Mouse (Mus musculus): ENCODE results near the gene Sash1. TPM values are rescaled to one million over a fixed set of nuclear protein-coding genes. Genes with fewer than 3 reads are reported as not detected.

The Sash1 gene
- polyA plus RNA-seq, 1 experiment from 2014 or later, result 5.7 TPM

- Histone ChIP-seq H3K27me3 (no peaks in the 10 kb centered on the region), H3K9me3 (replicated peaks) (no peaks in the 10 kb centered on the region), H3K36me3 (peaks cover 5% of the 10 kb centered on the region; the same call in 1 of the 2 replicates), H3K27ac (replicated peaks) (no peak overlapping the region), H3K4me2 (replicated peaks) (no peak overlapping the region), H3K4me1 (no peaks in the 10 kb centered on the region), H3K4me3 (replicated peaks) (no peak overlapping the region), H3K9ac (no peak overlapping the region)
- 50% methylated on average over 4 of the region's 4 CpGs for WGBS
- no peak for ATAC-seq (ENCODE audit: insufficient number of reproducible peaks, low FRiP score, low TSS enrichment, low read depth)
These were observed 37.9 kb downstream of the Sash1 start for GRCm38 (mm10) chr10:8847974-8848373.

GRCm38 (mm10) chr10:8846258-8846657, 39.6 kb downstream of the Sash1 start:
- 91% methylated on average over 10 of the region's 10 CpGs for WGBS
- ATAC-seq (ENCODE audit: insufficient number of reproducible peaks, low FRiP score, low TSS enrichment, low read depth), result no peak
- H3K4me3 ChIP-seq (replicated peaks), result no peak overlapping the region
- H3K27me3 ChIP-seq, result no peaks in the 10 kb centered on the region
- no peaks in the 10 kb centered on the region for H3K9me3 ChIP-seq (replicated peaks)
- no peak overlapping the region for H3K9ac ChIP-seq
- H3K4me1 ChIP-seq, result peaks cover 2% of the 10 kb centered on the region; the same call in 1 of the 2 replicates
- H3K4me2 ChIP-seq (replicated peaks), result no peak overlapping the region
- H3K27ac ChIP-seq (replicated peaks), result no peak overlapping the region
- peaks cover 5% of the 10 kb centered on the region; the same call in 1 of the 2 replicates for H3K36me3 ChIP-seq

GRCm38 (mm10) chr10:8845230-8845770, 40.6 kb downstream of the Sash1 start:
- H3K4me3 ChIP-seq (replicated peaks), result no peak overlapping the region
- H3K36me3 ChIP-seq, result peaks cover 5% of the 10 kb centered on the region; the same call in 1 of the 2 replicates
- H3K9me3 ChIP-seq (replicated peaks), result no peaks in the 10 kb centered on the region
- no peak for ATAC-seq (ENCODE audit: insufficient number of reproducible peaks, low FRiP score, low TSS enrichment, low read depth)
- H3K4me1 ChIP-seq, result peaks cover 11% of the 10 kb centered on the region
- H3K9ac ChIP-seq, result no peak overlapping the region
- WGBS, result 52% methylated on average over 2 of the region's 2 CpGs
- no peaks in the 10 kb centered on the region for H3K27me3 ChIP-seq
- no peak overlapping the region for H3K27ac ChIP-seq (replicated peaks)
- H3K4me2 ChIP-seq (replicated peaks), result no peak overlapping the region

- Histone ChIP-seq H3K27me3 (no peaks in the 10 kb centered on the region), H3K4me1 (peaks cover 16% of the 10 kb centered on the region), H3K9ac (no peak overlapping the region), H3K9me3 (replicated peaks) (no peaks in the 10 kb centered on the region), H3K36me3 (no peaks in the 10 kb centered on the region), H3K4me2 (replicated peaks) (no peak overlapping the region), H3K4me3 (replicated peaks) (no peak overlapping the region), H3K27ac (replicated peaks) (no peak overlapping the region)
- ATAC-seq (ENCODE audit: insufficient number of reproducible peaks, low FRiP score, low TSS enrichment, low read depth), result no peak
- 63% methylated on average over 3 of the region's 3 CpGs for WGBS
These were observed 45.9 kb downstream of the Sash1 start for GRCm38 (mm10) chr10:8839956-8840355.

- no peak for ATAC-seq (ENCODE audit: insufficient number of reproducible peaks, low FRiP score, low TSS enrichment, low read depth)
- H3K9ac ChIP-seq, result no peak overlapping the region
- no peaks in the 10 kb centered on the region for H3K36me3 ChIP-seq
- no peak overlapping the region for H3K27ac ChIP-seq (replicated peaks)
- no peaks in the 10 kb centered on the region for H3K9me3 ChIP-seq (replicated peaks)
- no peak overlapping the region for H3K4me3 ChIP-seq (replicated peaks)
- H3K4me2 ChIP-seq (replicated peaks), result no peak overlapping the region
- 0 out of 2 replicates have a peak, but pooled peaks cover 4% of the 10 kb centered on the region for H3K4me1 ChIP-seq
- 90% methylated on average over 17 of the region's 17 CpGs for WGBS
- H3K27me3 ChIP-seq, result no peaks in the 10 kb centered on the region
These were observed 51.9 kb downstream of the Sash1 start for GRCm38 (mm10) chr10:8833816-8834464.

GRCm38 (mm10) chr10:8826303-8826702, 59.6 kb downstream of the Sash1 start:
- peak overlapping the region; percentile 39 for H3K27ac ChIP-seq (replicated peaks)
- no peak overlapping the region for H3K9ac ChIP-seq
- H3K9me3 ChIP-seq (replicated peaks), result no peaks in the 10 kb centered on the region
- no peak overlapping the region for H3K4me3 ChIP-seq (replicated peaks)
- H3K27me3 ChIP-seq, result no peaks in the 10 kb centered on the region
- H3K36me3 ChIP-seq, result no peaks in the 10 kb centered on the region
- WGBS, result 36% methylated on average over 10 of the region's 10 CpGs
- ATAC-seq (ENCODE audit: insufficient number of reproducible peaks, low FRiP score, low TSS enrichment, low read depth), result no peak
- H3K4me2 ChIP-seq (replicated peaks), result no peak overlapping the region
- H3K4me1 ChIP-seq, result peaks cover 14% of the 10 kb centered on the region

GRCm38 (mm10) chr10:8825874-8826273, 60.0 kb downstream of the Sash1 start:
- no peak overlapping the region for H3K4me3 ChIP-seq (replicated peaks)
- no peaks in the 10 kb centered on the region for H3K9me3 ChIP-seq (replicated peaks)
- H3K4me1 ChIP-seq, result peaks cover 14% of the 10 kb centered on the region
- H3K36me3 ChIP-seq, result no peaks in the 10 kb centered on the region
- H3K4me2 ChIP-seq (replicated peaks), result no peak overlapping the region
- peak overlapping the region; percentile 39 for H3K27ac ChIP-seq (replicated peaks)
- 48% methylated on average over 9 of the region's 9 CpGs for WGBS
- no peak for ATAC-seq (ENCODE audit: insufficient number of reproducible peaks, low FRiP score, low TSS enrichment, low read depth)
- H3K27me3 ChIP-seq, result no peaks in the 10 kb centered on the region
- no peak overlapping the region for H3K9ac ChIP-seq

- Histone ChIP-seq H3K4me3 (replicated peaks) (no peak overlapping the region), H3K27ac (replicated peaks) (no peak overlapping the region; the same call in 1 of the 2 replicates), H3K27me3 (no peaks in the 10 kb centered on the region), H3K9me3 (replicated peaks) (no peaks in the 10 kb centered on the region), H3K4me1 (peaks cover 33% of the 10 kb centered on the region), H3K4me2 (replicated peaks) (no peak overlapping the region), H3K36me3 (no peaks in the 10 kb centered on the region), H3K9ac (no peak overlapping the region)
- no peak for ATAC-seq (ENCODE audit: insufficient number of reproducible peaks, low FRiP score, low TSS enrichment, low read depth)
- 78% methylated on average over 5 of the region's 5 CpGs for WGBS
These were observed 67.8 kb downstream of the Sash1 start for GRCm38 (mm10) chr10:8818066-8818465.

GRCm38 (mm10) chr10:8813984-8814578, 71.8 kb downstream of the Sash1 start:
- Histone ChIP-seq H3K4me3 (replicated peaks) (peak overlapping the region; percentile 22), H3K4me2 (replicated peaks) (peak overlapping the region; percentile 32), H3K9me3 (replicated peaks) (no peaks in the 10 kb centered on the region), H3K27ac (replicated peaks) (peak overlapping the region; percentile 84), H3K27me3 (no peaks in the 10 kb centered on the region), H3K36me3 (no peaks in the 10 kb centered on the region), H3K9ac (0 out of 2 replicates have a peak overlapping the region, but pooled peaks have one; percentile 5), H3K4me1 (peaks cover 38% of the 10 kb centered on the region)
- 25% methylated on average over 18 of the region's 18 CpGs for WGBS
- ATAC-seq (ENCODE audit: insufficient number of reproducible peaks, low FRiP score, low TSS enrichment, low read depth), result peak; percentile 44

- H3K4me1 ChIP-seq, result peaks cover 35% of the 10 kb centered on the region
- no peak overlapping the region for H3K9ac ChIP-seq
- H3K27me3 ChIP-seq, result no peaks in the 10 kb centered on the region
- peak overlapping the region; percentile 65 for H3K27ac ChIP-seq (replicated peaks)
- no peaks in the 10 kb centered on the region for H3K36me3 ChIP-seq
- H3K9me3 ChIP-seq (replicated peaks), result no peaks in the 10 kb centered on the region
- H3K4me3 ChIP-seq (replicated peaks), result peak overlapping the region; percentile 2; the same call in 1 of the 2 replicates
- ATAC-seq (ENCODE audit: insufficient number of reproducible peaks, low FRiP score, low TSS enrichment, low read depth), result no peak; the same call in 1 of the 2 replicates
- peak overlapping the region; percentile 31 for H3K4me2 ChIP-seq (replicated peaks)
- 42% methylated on average over 14 of the region's 14 CpGs for WGBS
These were observed 72.6 kb downstream of the Sash1 start for GRCm38 (mm10) chr10:8813259-8813658.

GRCm38 (mm10) chr10:8812807-8813206, 73.1 kb downstream of the Sash1 start:
- no peaks in the 10 kb centered on the region for H3K36me3 ChIP-seq
- H3K4me3 ChIP-seq (replicated peaks), result peak overlapping the region; percentile 2; the same call in 1 of the 2 replicates
- ATAC-seq (ENCODE audit: insufficient number of reproducible peaks, low FRiP score, low TSS enrichment, low read depth), result no peak
- 75% methylated on average over 8 of the region's 8 CpGs for WGBS
- H3K4me2 ChIP-seq (replicated peaks), result peak overlapping the region; percentile 31
- peaks cover 31% of the 10 kb centered on the region for H3K4me1 ChIP-seq
- H3K27ac ChIP-seq (replicated peaks), result peak overlapping the region; percentile 65
- H3K27me3 ChIP-seq, result no peaks in the 10 kb centered on the region
- H3K9ac ChIP-seq, result no peak overlapping the region
- no peaks in the 10 kb centered on the region for H3K9me3 ChIP-seq (replicated peaks)

Data from embryonic facial prominence, embryonic 15.5 days (tissue).